Mouse (Mus musculus) CH12.LX (cell line): ENCODE data around the gene Ttc9c. TPM values are rescaled to one million over a fixed set of nuclear protein-coding genes. Genes with fewer than 3 reads are reported as not detected.

Experiments used
- DNase-seq: peaks from one replicate; pipeline ENCODE4 v3.0.0-alpha.2; 2013; ENCODE audit errors: extremely low read depth
- H3K27ac ChIP-seq: 2 replicates; pipeline ENCODE4 v1.5.1; 2012; ENCODE audit warnings: low read depth, mild to moderate bottlenecking, control low read depth, moderate library complexity; ENCODE audit not compliant: insufficient read depth
- H3K27me3 ChIP-seq: replicated peaks from 2 replicates; pipeline ENCODE3; 2012; ENCODE audit warnings: inconsistent platforms
- H3K36me3 ChIP-seq, 2 experiments: replicated peaks in 1 of 2; 2 replicates each; pipeline versions ENCODE3 to v1.6.1; 2012; ENCODE audit warnings: inconsistent platforms in 1 of 2, low read length in 1 of 2, mild to moderate bottlenecking in 1 of 2, mixed read lengths in 1 of 2, moderate library complexity in 1 of 2; ENCODE audit not compliant: control insufficient read depth in 1 of 2, insufficient read depth in 1 of 2
- H3K4me1 ChIP-seq, 2 experiments: 2 replicates each; pipeline ENCODE4 v1.6.1; 2012; ENCODE audit warnings: inconsistent platforms in 1 of 2, moderate library complexity in 1 of 2; ENCODE audit not compliant: insufficient read depth in 2 of 2, control insufficient read depth in 1 of 2
- H3K4me2 ChIP-seq: 2 replicates; pipeline ENCODE4 v1.6.1; 2012; ENCODE audit warnings: low read depth, mild to moderate bottlenecking, control low read depth; ENCODE audit not compliant: poor library complexity, insufficient read depth, severe bottlenecking
- H3K4me3 ChIP-seq, 3 experiments: fragments of 150-350 bp in 1 of 3; sonication (generic) in 1 of 3; replicated peaks in 1 of 3; 2 replicates each; pipeline versions ENCODE3 to v1.5.1; 2011 to 2012; ENCODE audit warnings: low read depth in 2 of 3, low read length in 2 of 3, mild to moderate bottlenecking in 2 of 3, moderate library complexity in 2 of 3, control low read depth in 1 of 3, improper control_type of control experiment in 1 of 3, inconsistent platforms in 1 of 3, mixed read lengths in 1 of 3; ENCODE audit not compliant: poor library complexity in 1 of 3
- H3K79me2 ChIP-seq: replicated peaks from 2 replicates; pipeline ENCODE4 v1.6.1; 2012; ENCODE audit warnings: mild to moderate bottlenecking, moderate library complexity; ENCODE audit not compliant: control insufficient read depth, poor library complexity, insufficient read depth, severe bottlenecking; ENCODE audit errors: extremely low read depth
- H3K9ac ChIP-seq: 2 replicates; pipeline ENCODE4 v1.6.1; 2012; ENCODE audit warnings: low read depth, mild to moderate bottlenecking, control low read depth, moderate library complexity; ENCODE audit not compliant: insufficient read depth
- H3K9me3 ChIP-seq: replicated peaks from 2 replicates; pipeline ENCODE3; 2012; ENCODE audit warnings: low read length, inconsistent platforms, mixed read lengths
- CHD2 ChIP-seq: IDR thresholded peaks from 2 replicates; pipeline ENCODE4 v1.6.1; 2011; ENCODE audit warnings: low read length, improper control_type of control experiment
- CTCF ChIP-seq, 2 experiments: IDR thresholded peaks in 1 of 2; conservative IDR thresholded peaks in 1 of 2; 2 replicates each; pipeline ENCODE4 v1.5.1; 2011 to 2012; ENCODE audit warnings: low read depth in 2 of 2, low read length in 2 of 2, improper control_type of control experiment in 1 of 2, inconsistent platforms in 1 of 2, mild to moderate bottlenecking in 1 of 2, moderate library complexity in 1 of 2
- E2F4 ChIP-seq: IDR thresholded peaks from 2 replicates; pipeline ENCODE4 v1.6.1; 2011; ENCODE audit warnings: low read depth, low read length, improper control_type of control experiment; ENCODE audit not compliant: insufficient replicate concordance
- EP300 ChIP-seq: IDR thresholded peaks from 2 replicates; pipeline ENCODE4 v1.6.1; 2011; ENCODE audit warnings: low read length, improper control_type of control experiment
- GABPA ChIP-seq: IDR thresholded peaks from 2 replicates; pipeline ENCODE4 v1.6.1; 2012; ENCODE audit warnings: low read depth, low read length, improper control_type of control experiment, inconsistent platforms; ENCODE audit not compliant: insufficient replicate concordance
- IRF4 ChIP-seq: IDR thresholded peaks from 2 replicates; pipeline ENCODE4 v1.6.1; 2014; ENCODE audit warnings: low read depth, mild to moderate bottlenecking, inconsistent platforms, low read length, improper control_type of control experiment
- JUND ChIP-seq: conservative IDR thresholded peaks from 2 replicates; pipeline ENCODE4 v1.6.1; 2011; ENCODE audit warnings: low read depth, low read length, improper control_type of control experiment
- MAFK ChIP-seq: IDR thresholded peaks from 2 replicates; pipeline ENCODE4 v1.6.1; 2011; ENCODE audit warnings: low read length, improper control_type of control experiment; ENCODE audit not compliant: insufficient replicate concordance
- MAZ ChIP-seq: IDR thresholded peaks from 2 replicates; pipeline ENCODE4 v1.6.1; 2012; ENCODE audit warnings: low read depth, mild to moderate bottlenecking, inconsistent platforms, low read length, improper control_type of control experiment, moderate library complexity
- MEF2A ChIP-seq: IDR thresholded peaks from 2 replicates; pipeline ENCODE4 v1.6.1; 2014; ENCODE audit warnings: low read depth, mild to moderate bottlenecking, inconsistent platforms, low read length, improper control_type of control experiment, borderline replicate concordance
- MXI1 ChIP-seq: IDR thresholded peaks from 2 replicates; pipeline ENCODE4 v1.6.1; 2011; ENCODE audit warnings: mild to moderate bottlenecking, low read depth, low read length, improper control_type of control experiment
- NELFE ChIP-seq: IDR thresholded peaks from 2 replicates; pipeline ENCODE4 v1.6.1; 2011; ENCODE audit warnings: low read depth, low read length, improper control_type of control experiment
- PAX5 ChIP-seq: IDR thresholded peaks from 2 replicates; pipeline ENCODE4 v1.6.1; 2012; ENCODE audit warnings: low read length, inconsistent platforms, mixed read lengths
- POLR2AphosphoS2 ChIP-seq: IDR thresholded peaks from 2 replicates; pipeline ENCODE4 v1.6.1; 2011; ENCODE audit warnings: low read depth, low read length, improper control_type of control experiment
- RAD21 ChIP-seq: IDR thresholded peaks from 2 replicates; pipeline ENCODE4 v1.6.1; 2011; ENCODE audit warnings: low read depth, mild to moderate bottlenecking, low read length, improper control_type of control experiment, moderate library complexity
- RCOR1 ChIP-seq: conservative IDR thresholded peaks from 2 replicates; pipeline ENCODE4 v1.6.1; 2012; ENCODE audit warnings: low read depth, mild to moderate bottlenecking, inconsistent platforms, low read length, improper control_type of control experiment
- SIN3A ChIP-seq: IDR thresholded peaks from 2 replicates; pipeline ENCODE4 v1.6.1; 2012; ENCODE audit warnings: low read length, improper control_type of control experiment, inconsistent platforms
- SMC3 ChIP-seq: IDR thresholded peaks from 2 replicates; pipeline ENCODE4 v1.6.1; 2011; ENCODE audit warnings: low read depth, low read length, improper control_type of control experiment
- UBTF ChIP-seq: IDR thresholded peaks from 2 replicates; pipeline ENCODE4 v1.6.1; 2012; ENCODE audit warnings: low read depth, mild to moderate bottlenecking, inconsistent platforms, low read length, improper control_type of control experiment, moderate library complexity
- USF2 ChIP-seq: conservative IDR thresholded peaks from 2 replicates; pipeline ENCODE4 v1.6.1; 2011; ENCODE audit warnings: low read depth, low read length, improper control_type of control experiment
- ZC3H11A ChIP-seq: IDR thresholded peaks from 2 replicates; pipeline ENCODE4 v1.6.1; 2012; ENCODE audit warnings: low read depth, mild to moderate bottlenecking, inconsistent platforms, low read length, improper control_type of control experiment
- ZKSCAN1 ChIP-seq: IDR thresholded peaks from 2 replicates; pipeline ENCODE4 v1.6.1; 2012; ENCODE audit warnings: low read depth, inconsistent platforms, low read length, improper control_type of control experiment, borderline replicate concordance
- ZNF384 ChIP-seq: IDR thresholded peaks from 2 replicates; pipeline ENCODE4 v1.6.1; 2012; ENCODE audit warnings: low read depth, low read length, improper control_type of control experiment, inconsistent platforms
- dilution Hi-C: fragments of 300-500 bp; cut with MboI; formaldehyde crosslinking; loops from 2 replicates; pipeline ENCODE4 v1.14.3; 2020; ENCODE audit warnings: low sequenced_read_pairs; ENCODE audit not compliant: extremely low pct_unique_long_range_greater_than_20kb, extremely low pct_ligation_motif_present
- in situ Hi-C: fragments of 300-500 bp; cut with MboI; formaldehyde crosslinking; loops from 3 replicates; pipeline ENCODE4 v1.14.3; 2019; ENCODE audit warnings: low sequenced_read_pairs, low pct_ligation_motif_present, low pct_unique_long_range_greater_than_20kb, mixed read lengths
- polyA plus RNA-seq: library from polyadenylated mRNA; unstranded; fragments of >175 nt; gene quantifications from 2 replicates; pipeline ENCODE4 v1.2.1, GENCODE M21; 2012; ENCODE audit warnings: low read depth; ENCODE audit not compliant: insufficient read length
- total RNA-seq, 2 experiments: library from RNA; depleted of rRNA; stranded (reverse); fragments of 300-350 nt in 1 of 2; fragments of >200 nt in 1 of 2; gene quantifications; 2 replicates each; pipeline ENCODE4 v1.2.3; 2012 to 2014

Ttc9c gene
- total and polyA plus RNA-seq, 3 experiments = 42.0 to 56.5 (median 44.7) TPM

- Histone ChIP-seq H3K36me3 (peaks cover 42 to 77% of the 10 kb centered on the region in 2 experiments), H3K4me3 (no peak overlapping the region), H3K27ac (no peak overlapping the region), H3K9ac (no peak overlapping the region), H3K4me2 (no peak overlapping the region), H3K9me3 (no peaks in the 10 kb centered on the region), H3K27me3 (no peaks in the 10 kb centered on the region), H3K79me2 (peaks cover 15% of the 10 kb centered on the region), H3K4me1 (peaks cover 6 to 18% of the 10 kb centered on the region in 2 experiments)
- TF ChIP-seq MXI1 (no peak), NELFE (no peak), ZC3H11A (no peak), EP300 (no peak), POLR2AphosphoS2 (no peak), UBTF (no peak), CTCF (conservative IDR thresholded peaks at IDR 0.05 in 1 of 2, IDR thresholded peaks at IDR 0.05 in 1 of 2; ENCODE audit: low read depth in 2 of 2, low read length in 2 of 2) (peak; percentile 65 to 79; a peak in 3 of 4 replicates), PAX5 (no peak), RAD21 (peak; percentile 63), CHD2 (no peak), USF2 (no peak), ZKSCAN1 (no peak), MAFK (no peak), IRF4 (no peak), MAZ (no peak), ZNF384 (peak; percentile 80), SMC3 (peak; percentile 57), RCOR1 (no peak), GABPA (no peak), E2F4 (no peak), SIN3A (no peak), JUND (no peak), MEF2A (no peak)
- dilution Hi-C loops = no loop called here
- DNase-seq = peak; percentile 75
- in situ Hi-C loops = loop anchor here (25.0 kb wide), 1 partner anchor 1018 kb away; no protein-coding TSS in a partner anchor
Measured at GRCm38 (mm10) chr19:8844371-8845129, 25.4 kb upstream of the Ttc9c start.
